ENCODE assay signal across 9 mouse cellular contexts in the genomic region with DNA sequence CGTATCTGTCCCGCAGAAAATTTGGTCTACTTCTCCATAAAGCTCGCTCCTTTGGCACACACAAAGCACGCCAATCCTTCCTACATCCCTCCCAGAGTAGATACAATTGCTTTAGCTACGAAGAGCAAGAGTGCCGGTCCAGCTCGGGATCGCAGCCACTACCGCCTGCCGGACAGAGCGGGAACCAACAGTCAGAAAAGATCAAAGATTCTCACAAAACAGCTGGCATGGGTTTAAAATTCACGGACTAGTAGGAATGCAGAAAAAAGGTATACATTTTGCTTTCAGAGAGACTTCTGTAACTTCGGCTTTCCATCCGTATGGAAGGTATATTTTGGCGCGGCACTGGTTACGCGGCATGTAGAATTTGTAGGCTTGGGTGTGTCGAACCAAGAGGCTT. TPM values are rescaled to one million over a fixed set of nuclear protein-coding genes. Genes with fewer than 3 reads are reported as not detected.
DNase-seq lines count a peak whose midpoint lies in the region; ATAC-seq and TF ChIP-seq lines count a peak whose summit lies in the region.
"Had no signal": no experiment of that assay in that cellular context is flagged by ENCODE, and none has a peak within 500 bp of the region (broad histone marks: within the 10 kb centered on the region; RNA-seq: fewer than 3 reads in every experiment).

No protein-coding gene starts in this region.

- peaks cover 49% of the 10 kb centered on the region for H3K36me3 ChIP-seq in heart, embryonic 15.5 days
- H3K36me3 ChIP-seq in hindbrain, embryonic 13.5 days = peaks cover 78% of the 10 kb centered on the region
- peaks cover 30% of the 10 kb centered on the region for H3K36me3 ChIP-seq in midbrain, embryonic 15.5 days (replicated peaks)

- DNase-seq in heart, postnatal 36 days = no peak
- DNase-seq in left cerebral cortex, postnatal 25 days (ENCODE audit: low spot score in 2 of 2) = no peak
- DNase-seq: cerebellum, adult 8-10 months had no signal

- H3K4me2 ChIP-seq in heart, embryonic 15.5 days = peak overlapping the region; percentile 78
- H3K4me2 ChIP-seq in hindbrain, embryonic 13.5 days = peak overlapping the region; percentile 87
- H3K4me2 ChIP-seq in midbrain, embryonic 15.5 days = peak overlapping the region; percentile 83

- intact Hi-C loops in heart, postnatal 36 days (cut with DNase I) = no loop called here
- intact Hi-C loops in left cerebral cortex, postnatal 25 days (cut with DNase I) = no loop called here

- peak overlapping the region; percentile 50 for H3K4me3 ChIP-seq in heart, embryonic 15.5 days
- H3K4me3 ChIP-seq in cortical plate, adult 2 months (ENCODE audit: insufficient read depth, low read length) = peak overlapping the region; percentile 40
- peak overlapping the region; percentile 58 for H3K4me3 ChIP-seq in hindbrain, embryonic 13.5 days
- peak overlapping the region; percentile 56 for H3K4me3 ChIP-seq in midbrain, embryonic 15.5 days

- TF ChIP-seq POLR2A in cortical plate, adult 2 months (IDR thresholded peaks at IDR 0.05; ENCODE audit: extremely low read depth, insufficient read depth, low read length) = no peak

- H3K27me3 ChIP-seq in heart, embryonic 15.5 days = no peaks in the 10 kb centered on the region
- H3K27me3 ChIP-seq in hindbrain, embryonic 13.5 days = no peaks in the 10 kb centered on the region
- H3K27me3 ChIP-seq in midbrain, embryonic 15.5 days (replicated peaks) = no peaks in the 10 kb centered on the region

- no peak overlapping the region for H3K27ac ChIP-seq in heart, embryonic 15.5 days
- no peak overlapping the region for H3K27ac ChIP-seq in cortical plate, adult 2 months (ENCODE audit: insufficient read depth, low read length)
- peak overlapping the region; percentile 88 for H3K27ac ChIP-seq in hindbrain, embryonic 13.5 days
- peak overlapping the region; percentile 95 for H3K27ac ChIP-seq in midbrain, embryonic 15.5 days

- H3K9me3 ChIP-seq in heart, embryonic 15.5 days (replicated peaks) = peaks cover 23% of the 10 kb centered on the region; the same call in 1 of the 2 replicates
- peaks cover 49% of the 10 kb centered on the region for H3K9me3 ChIP-seq in hindbrain, embryonic 13.5 days
- H3K9me3 ChIP-seq in midbrain, embryonic 15.5 days = peaks cover 23% of the 10 kb centered on the region; the same call in 1 of the 2 replicates

- 54% methylated on average over 19 of the region's 19 CpGs for WGBS in heart, embryonic 15.5 days
- 48% methylated on average over 19 of the region's 19 CpGs for WGBS in hindbrain, embryonic 13.5 days
- 46% methylated on average over 19 of the region's 19 CpGs for WGBS in midbrain, embryonic 15.5 days

- ATAC-seq in heart, embryonic 15.5 days (replicated peaks; ENCODE audit: insufficient number of reproducible peaks, insufficient read depth, low FRiP score, low read depth) = no peak
- no peak for ATAC-seq in hindbrain, embryonic 13.5 days (ENCODE audit: low FRiP score)
- ATAC-seq in midbrain, embryonic 15.5 days (replicated peaks) = peak; percentile 47
- no peak for ATAC-seq in megakaryocyte, adult 5-6 weeks (ENCODE audit: poor library complexity, severe bottlenecking)
- ATAC-seq in megakaryocyte progenitor cell, adult 5-6 weeks (replicated peaks; ENCODE audit: poor library complexity) = no peak

- H3K4me1 ChIP-seq in heart, embryonic 15.5 days (replicated peaks) = peaks cover 42% of the 10 kb centered on the region
- 0 out of 2 replicates have a peak, but pooled peaks cover 1% of the 10 kb centered on the region for H3K4me1 ChIP-seq in cortical plate, adult 2 months (ENCODE audit: control insufficient read depth, insufficient read depth, low read length)
- H3K4me1 ChIP-seq in hindbrain, embryonic 13.5 days (replicated peaks) = peaks cover 43% of the 10 kb centered on the region
- H3K4me1 ChIP-seq in midbrain, embryonic 15.5 days = peaks cover 33% of the 10 kb centered on the region

- no peak overlapping the region for H3K9ac ChIP-seq in heart, embryonic 15.5 days
- H3K9ac ChIP-seq in hindbrain, embryonic 13.5 days = peak overlapping the region; percentile 61
- 0 out of 2 replicates have a peak overlapping the region, but pooled peaks have one; percentile 29 for H3K9ac ChIP-seq in midbrain, embryonic 15.5 days

- TF ChIP-seq CTCF in cortical plate, adult 2 months (IDR thresholded peaks at IDR 0.05; ENCODE audit: extremely low read depth, insufficient read depth, low read length) = no peak

RNA-seq across cellular contexts. Expression of a gene that starts 0.4 kb away (rescaled TPM):
- polyA plus RNA-seq in heart, embryonic 15.5 days (2015; fragmentation: Nextera tagmentation; extraction: Ambion mirVana) = 54.1 and 117 TPM in 2 replicates
- under 1 TPM; 0.51 to 0.89 TPM for total RNA-seq in heart, postnatal 36 days (2021)
- polyA plus RNA-seq in cortical plate, adult 2 months (2012; rRNA removed) = 194 and 257 TPM in 2 replicates
- 6,024 and 6,534 TPM in 2 replicates for polyA plus RNA-seq in hindbrain, embryonic 13.5 days (2015; fragmentation: Nextera tagmentation; extraction: Ambion mirVana)
- polyA plus RNA-seq in midbrain, embryonic 15.5 days (2015; fragmentation: Nextera tagmentation; extraction: Ambion mirVana) = 10,539 and 10,900 TPM in 2 replicates
- total RNA-seq in megakaryocyte, adult 5-6 weeks (2015) = not detected in 2 replicates
- not detected in 2 replicates for total RNA-seq in megakaryocyte, adult 5-6 weeks (2017)
- 0.24 TPM in 1 of 2 replicates, not detected in the other for total RNA-seq in megakaryocyte progenitor cell, adult 5-6 weeks (2015)
- total RNA-seq in megakaryocyte progenitor cell, adult 5-6 weeks (2017) = not detected in 2 replicates
- 100 to 1,000 TPM; 234 to 293 TPM for total RNA-seq in left cerebral cortex, postnatal 25 days (2021)

RNA-seq across cellular contexts. Expression of a gene that starts 11.6 kb away (rescaled TPM):
- 32.5 and 35.7 TPM in 2 replicates for polyA plus RNA-seq in heart, embryonic 15.5 days (2015; fragmentation: Nextera tagmentation; extraction: Ambion mirVana)
- 10 to 100 TPM; 46.0 to 53.7 TPM for total RNA-seq in heart, postnatal 36 days (2021)
- polyA plus RNA-seq in cortical plate, adult 2 months (2012; rRNA removed) = 84.2 and 89.1 TPM in 2 replicates
- polyA plus RNA-seq in hindbrain, embryonic 13.5 days (2015; fragmentation: Nextera tagmentation; extraction: Ambion mirVana) = 219 and 232 TPM in 2 replicates
- 332 and 336 TPM in 2 replicates for polyA plus RNA-seq in midbrain, embryonic 15.5 days (2015; fragmentation: Nextera tagmentation; extraction: Ambion mirVana)
- total RNA-seq in megakaryocyte, adult 5-6 weeks (2015) = 10.2 and 13.5 TPM in 2 replicates
- 7.8 and 19.2 TPM in 2 replicates for total RNA-seq in megakaryocyte, adult 5-6 weeks (2017)
- total RNA-seq in megakaryocyte progenitor cell, adult 5-6 weeks (2015) = 12.8 and 16.0 TPM in 2 replicates
- total RNA-seq in megakaryocyte progenitor cell, adult 5-6 weeks (2017) = 5.1 and 8.6 TPM in 2 replicates
- 100 to 1,000 TPM; 111 to 112 TPM for total RNA-seq in left cerebral cortex, postnatal 25 days (2021)

Comparison
In these comparisons a context has a peak if more than half of its experiments do, and no peak if none do; other contexts are left out.
1. H3K27ac ChIP-seq: peak in hindbrain, embryonic 13.5 days (single experiment) and midbrain, embryonic 15.5 days (single experiment); none in heart, embryonic 15.5 days (single experiment) and cortical plate, adult 2 months (single experiment).
2. RNA of a gene that starts 0.4 kb away (total RNA-seq): 234 to 293 TPM in left cerebral cortex, postnatal 25 days; 0.51 to 0.89 TPM in heart, postnatal 36 days, 0.24 TPM in megakaryocyte progenitor cell, adult 5-6 weeks and not detected in megakaryocyte, adult 5-6 weeks; every median in the first group is over 100 times any median in the second.
3. Peak in every context shown above with its lines, with median percentiles within 50 percentile points of each other: H3K4me2 ChIP-seq and H3K4me3 ChIP-seq.